15 mouse cellular contexts compared by ENCODE assay signal in the genomic region with DNA sequence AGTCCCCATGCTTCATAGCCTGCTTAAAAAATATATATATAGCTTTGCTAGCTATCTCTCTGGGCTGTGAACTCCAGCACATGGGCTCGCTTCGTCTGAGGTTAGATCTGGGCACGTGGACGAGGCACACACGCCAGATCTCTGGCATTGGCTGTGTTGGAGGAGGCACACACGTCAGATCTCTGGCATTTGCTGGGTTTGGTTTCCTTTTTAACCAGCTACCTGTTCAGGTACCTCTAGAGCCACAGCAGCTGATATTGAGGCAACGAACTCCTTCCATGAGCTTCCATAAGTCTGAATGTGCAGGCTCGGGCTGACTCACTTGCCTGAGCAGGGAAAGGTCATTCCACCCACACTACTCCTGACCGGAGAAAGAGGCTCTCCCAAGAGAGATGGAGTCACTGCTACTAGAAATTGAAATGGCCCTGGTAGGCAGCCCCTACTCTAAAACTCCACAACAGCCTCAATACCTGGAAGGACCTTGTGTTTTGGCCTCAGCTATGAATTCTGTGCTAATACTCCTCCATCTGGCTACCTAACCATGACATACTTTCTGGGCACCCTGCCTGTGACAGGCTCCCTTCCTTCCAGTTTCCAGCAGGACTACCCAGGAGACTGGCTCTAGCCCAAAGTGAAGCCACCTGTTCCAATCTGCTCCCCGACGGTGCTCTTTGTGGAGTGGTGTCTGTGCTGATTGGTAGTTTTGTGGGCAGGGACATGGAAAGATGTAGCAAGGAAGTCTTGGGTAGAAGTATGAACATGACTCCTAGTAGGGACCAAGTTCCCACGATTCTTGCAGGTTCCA. TPM values are rescaled to one million over a fixed set of nuclear protein-coding genes. Genes with fewer than 3 reads are reported as not detected.
DNase-seq lines count a peak whose midpoint lies in the region; ATAC-seq and TF ChIP-seq lines count a peak whose summit lies in the region.
"Had no signal": no experiment of that assay in that cellular context is flagged by ENCODE, and none has a peak within 500 bp of the region (broad histone marks: within the 10 kb centered on the region; RNA-seq: fewer than 3 reads in every experiment).

No protein-coding gene starts in this region.

- H3K9ac ChIP-seq in midbrain, postnatal 0 days (replicated peaks; ENCODE audit: low read length, poor library complexity, severe bottlenecking): no peak overlapping the region
- no peak overlapping the region for H3K9ac ChIP-seq in midbrain, embryonic 13.5 days (replicated peaks)
- no peak overlapping the region for H3K9ac ChIP-seq in lung, postnatal 0 days (replicated peaks; ENCODE audit: low read depth)
- H3K9ac ChIP-seq: forebrain, embryonic 13.5 days; liver, embryonic 12.5 days; stomach, embryonic 15.5 days had no signal

- no peak overlapping the region for H3K4me2 ChIP-seq in midbrain, postnatal 0 days (ENCODE audit: low read depth, low read length, poor library complexity, severe bottlenecking)
- no peak overlapping the region for H3K4me2 ChIP-seq in midbrain, embryonic 13.5 days (replicated peaks)
- no peak overlapping the region for H3K4me2 ChIP-seq in lung, postnatal 0 days (replicated peaks; ENCODE audit: low read depth, low read length)
- H3K4me2 ChIP-seq: forebrain, embryonic 13.5 days; liver, embryonic 12.5 days; midbrain, embryonic 11.5 days; stomach, embryonic 15.5 days had no signal

- H3K4me3 ChIP-seq in midbrain, postnatal 0 days (ENCODE audit: low read depth, low read length): no peak overlapping the region
- no peak overlapping the region for H3K4me3 ChIP-seq in midbrain, embryonic 13.5 days (replicated peaks)
- H3K4me3 ChIP-seq in lung, postnatal 0 days (ENCODE audit: low read depth, low read length): no peak overlapping the region
- H3K4me3 ChIP-seq: forebrain, embryonic 13.5 days; heart, adult 2 months; liver, embryonic 12.5 days; stomach, embryonic 15.5 days had no signal

- H3K27ac ChIP-seq in midbrain, postnatal 0 days (ENCODE audit: low read depth, low read length): no peak overlapping the region
- no peak overlapping the region for H3K27ac ChIP-seq in midbrain, embryonic 13.5 days
- no peak overlapping the region for H3K27ac ChIP-seq in lung, postnatal 0 days (ENCODE audit: low read length)
- H3K27ac ChIP-seq: forebrain, embryonic 13.5 days; heart, adult 2 months; liver, embryonic 12.5 days; stomach, embryonic 15.5 days had no signal

- H3K36me3 ChIP-seq in midbrain, postnatal 0 days (ENCODE audit: insufficient read depth, low read length): no peaks in the 10 kb centered on the region
- no peaks in the 10 kb centered on the region for H3K36me3 ChIP-seq in midbrain, embryonic 13.5 days
- no peaks in the 10 kb centered on the region for H3K36me3 ChIP-seq in lung, postnatal 0 days (ENCODE audit: insufficient read depth, low read length)
- H3K36me3 ChIP-seq: liver, embryonic 12.5 days; stomach, embryonic 15.5 days had no signal

- no peaks in the 10 kb centered on the region for H3K27me3 ChIP-seq in midbrain, postnatal 0 days (ENCODE audit: insufficient read depth, low read length)
- peaks cover 26% of the 10 kb centered on the region for H3K27me3 ChIP-seq in midbrain, embryonic 13.5 days
- H3K27me3 ChIP-seq in lung, postnatal 0 days (replicated peaks; ENCODE audit: insufficient read depth, low read length): no peaks in the 10 kb centered on the region; the same call in none of the 2 replicates

- TF ChIP-seq CTCF in midbrain, postnatal 0 days (IDR thresholded peaks at IDR 0.05): no peak
- TF ChIP-seq CTCF in lung, postnatal 0 days (IDR thresholded peaks at IDR 0.05): no peak

- TF ChIP-seq EP300 in lung, postnatal 0 days (IDR thresholded peaks at IDR 0.05): no peak

- no peak for ATAC-seq in midbrain, postnatal 0 days (ENCODE audit: low FRiP score)
- no peak for ATAC-seq in midbrain, embryonic 13.5 days
- peak; percentile 79 for ATAC-seq in cerebellum, adult (ENCODE audit: insufficient number of reproducible peaks, low FRiP score, low TSS enrichment)
- ATAC-seq in inflammation-experienced regulatory T-cells, adult 6 months: no peak
- no peak for ATAC-seq in lung, postnatal 0 days
- ATAC-seq: forebrain, embryonic 13.5 days; intestine, embryonic 16.5 days; liver, embryonic 12.5 days had no signal

- no peaks in the 10 kb centered on the region for H3K9me3 ChIP-seq in midbrain, postnatal 0 days (ENCODE audit: low read length)
- H3K9me3 ChIP-seq in midbrain, embryonic 13.5 days: no peaks in the 10 kb centered on the region
- no peaks in the 10 kb centered on the region for H3K9me3 ChIP-seq in lung, postnatal 0 days (ENCODE audit: low read length)
- H3K9me3 ChIP-seq: forebrain, embryonic 13.5 days; liver, embryonic 12.5 days; stomach, embryonic 15.5 days had no signal

- peaks cover 5% of the 10 kb centered on the region for H3K4me1 ChIP-seq in midbrain, postnatal 0 days (ENCODE audit: insufficient read depth, low read length)
- peaks cover 16% of the 10 kb centered on the region for H3K4me1 ChIP-seq in midbrain, embryonic 13.5 days (replicated peaks)
- peaks cover 4% of the 10 kb centered on the region; the same call in 1 of the 2 replicates for H3K4me1 ChIP-seq in lung, postnatal 0 days (ENCODE audit: insufficient read depth, low read depth, low read length)

- peak; percentile 52 for DNase-seq in midbrain, postnatal 0 days (ENCODE audit: low spot score)
- DNase-seq in cerebellum, adult 9-11 months: peak; percentile 99
- DNase-seq in layer of hippocampus, postnatal 14 days (ENCODE audit: low spot score in 2 of 2): peak; percentile 67 to 88
- no peak for DNase-seq in lung, postnatal 0 days (ENCODE audit: low spot score)
- DNase-seq: heart, adult 2 months; heart, postnatal 4 days; kidney, postnatal 36 days had no signal

- 82% methylated on average over 12 of the region's 12 CpGs for WGBS in midbrain, postnatal 0 days
- 85% methylated on average over 12 of the region's 12 CpGs for WGBS in midbrain, embryonic 13.5 days
- 77% methylated on average over 12 of the region's 12 CpGs for WGBS in lung, postnatal 0 days

RNA-seq across cellular contexts. Expression of gene Fndc10, which starts 3.4 kb away (rescaled TPM):
- total RNA-seq in midbrain, postnatal 0 days (2014; rRNA removed): 43.8 and 46.4 TPM in 2 replicates
- 24.3 and 27.4 TPM in 2 replicates for polyA plus RNA-seq in midbrain, postnatal 0 days (2015; fragmentation: Nextera tagmentation; extraction: Ambion mirVana)
- polyA plus RNA-seq in midbrain, embryonic 13.5 days (2015; fragmentation: Nextera tagmentation; extraction: Ambion mirVana): 5.0 and 6.4 TPM in 2 replicates
- total RNA-seq in layer of hippocampus, postnatal 14 days (2021): 10 to 100 TPM; 22.5 to 26.4 TPM
- 1 to 10 TPM in 1 of 3 experiments, under 1 TPM in 2; 0.16 to 1.6 (median 0.96) TPM for polyA plus RNA-seq in inflammation-experienced regulatory T-cells, adult 6 months (2017; shearing (Covaris generic))
- polyA plus RNA-seq in lung, postnatal 0 days (2015; fragmentation: Nextera tagmentation; extraction: Ambion mirVana): 3.3 and 3.6 TPM in 2 replicates

RNA-seq across cellular contexts. Expression of gene Ssu72, which starts 13.8 kb away (rescaled TPM):
- total RNA-seq in midbrain, postnatal 0 days (2014; rRNA removed): 84.1 and 90.7 TPM in 2 replicates
- polyA plus RNA-seq in midbrain, postnatal 0 days (2015; fragmentation: Nextera tagmentation; extraction: Ambion mirVana): 152 and 153 TPM in 2 replicates
- 155 and 159 TPM in 2 replicates for polyA plus RNA-seq in midbrain, embryonic 13.5 days (2015; fragmentation: Nextera tagmentation; extraction: Ambion mirVana)
- total RNA-seq in layer of hippocampus, postnatal 14 days (2021): 10 to 100 TPM; 65.7 to 79.1 TPM
- 100 to 1,000 TPM; 145 to 170 (median 154) TPM for polyA plus RNA-seq in inflammation-experienced regulatory T-cells, adult 6 months (2017; shearing (Covaris generic))
- polyA plus RNA-seq in lung, postnatal 0 days (2015; fragmentation: Nextera tagmentation; extraction: Ambion mirVana): 166 and 178 TPM in 2 replicates

RNA-seq across cellular contexts. Expression of gene Mib2, which starts 21.8 kb away (rescaled TPM):
- total RNA-seq in midbrain, postnatal 0 days (2014; rRNA removed): 115 and 118 TPM in 2 replicates
- polyA plus RNA-seq in midbrain, postnatal 0 days (2015; fragmentation: Nextera tagmentation; extraction: Ambion mirVana): 49.3 and 49.5 TPM in 2 replicates
- polyA plus RNA-seq in midbrain, embryonic 13.5 days (2015; fragmentation: Nextera tagmentation; extraction: Ambion mirVana): 32.6 and 41.9 TPM in 2 replicates
- total RNA-seq in layer of hippocampus, postnatal 14 days (2021): 10 to 100 TPM; 86.7 to 87.7 TPM
- polyA plus RNA-seq in inflammation-experienced regulatory T-cells, adult 6 months (2017; shearing (Covaris generic)): 1 to 10 TPM; 3.1 to 5.2 (median 3.9) TPM
- polyA plus RNA-seq in lung, postnatal 0 days (2015; fragmentation: Nextera tagmentation; extraction: Ambion mirVana): 16.3 and 19.8 TPM in 2 replicates

RNA-seq across cellular contexts. Expression of gene Mmp23, which starts 37.6 kb away (rescaled TPM):
- 4.1 and 6.4 TPM in 2 replicates for total RNA-seq in midbrain, postnatal 0 days (2014; rRNA removed)
- 4.4 and 5.6 TPM in 2 replicates for polyA plus RNA-seq in midbrain, postnatal 0 days (2015; fragmentation: Nextera tagmentation; extraction: Ambion mirVana)
- 3.6 and 3.8 TPM in 2 replicates for polyA plus RNA-seq in midbrain, embryonic 13.5 days (2015; fragmentation: Nextera tagmentation; extraction: Ambion mirVana)
- total RNA-seq in layer of hippocampus, postnatal 14 days (2021): 1 to 10 TPM; 1.5 to 4.7 TPM
- not detected for polyA plus RNA-seq in inflammation-experienced regulatory T-cells, adult 6 months (2017; shearing (Covaris generic))
- polyA plus RNA-seq in lung, postnatal 0 days (2015; fragmentation: Nextera tagmentation; extraction: Ambion mirVana): 44.5 and 46.2 TPM in 2 replicates

RNA-seq across cellular contexts. Expression of gene Tmem240, which starts 43.8 kb away (rescaled TPM):
- total RNA-seq in midbrain, postnatal 0 days (2014; rRNA removed): 51.0 and 78.0 TPM in 2 replicates
- 34.9 and 37.9 TPM in 2 replicates for polyA plus RNA-seq in midbrain, postnatal 0 days (2015; fragmentation: Nextera tagmentation; extraction: Ambion mirVana)
- polyA plus RNA-seq in midbrain, embryonic 13.5 days (2015; fragmentation: Nextera tagmentation; extraction: Ambion mirVana): 8.6 and 10.1 TPM in 2 replicates
- 10 to 100 TPM; 41.6 to 45.7 TPM for total RNA-seq in layer of hippocampus, postnatal 14 days (2021)
- polyA plus RNA-seq in inflammation-experienced regulatory T-cells, adult 6 months (2017; shearing (Covaris generic)): under 1 TPM; 0.13 to 0.16 (median 0.13) TPM
- 0.58 and 0.63 TPM in 2 replicates for polyA plus RNA-seq in lung, postnatal 0 days (2015; fragmentation: Nextera tagmentation; extraction: Ambion mirVana)
